Mouse (Mus musculus): ENCODE data around the gene Tmem9. TPM values are rescaled to one million over a fixed set of nuclear protein-coding genes. Genes with fewer than 3 reads are reported as not detected.

The Tmem9 gene
- total RNA-seq (2021), result 1 to 10 TPM; 5.2 to 9.9 TPM
- long read RNA-seq, experiment 1, transcript Tmem9-201 (6 exons, 1,806 nt), result major isoform, 10 of 15 reads
- long read RNA-seq, experiment 1, partial matches to known transcripts, result 0 of 15 reads
- long read RNA-seq, experiment 1, other reads (novel, unspliced or antisense), result 5 of 15 reads
- long read RNA-seq, experiment 2, transcript Tmem9-201 (6 exons, 1,806 nt), result major isoform, 6 of 8 reads
- long read RNA-seq, experiment 2, partial matches to known transcripts, result 1 of 8 reads
- long read RNA-seq, experiment 2, other reads (novel, unspliced or antisense), result 1 of 8 reads

DNA sequence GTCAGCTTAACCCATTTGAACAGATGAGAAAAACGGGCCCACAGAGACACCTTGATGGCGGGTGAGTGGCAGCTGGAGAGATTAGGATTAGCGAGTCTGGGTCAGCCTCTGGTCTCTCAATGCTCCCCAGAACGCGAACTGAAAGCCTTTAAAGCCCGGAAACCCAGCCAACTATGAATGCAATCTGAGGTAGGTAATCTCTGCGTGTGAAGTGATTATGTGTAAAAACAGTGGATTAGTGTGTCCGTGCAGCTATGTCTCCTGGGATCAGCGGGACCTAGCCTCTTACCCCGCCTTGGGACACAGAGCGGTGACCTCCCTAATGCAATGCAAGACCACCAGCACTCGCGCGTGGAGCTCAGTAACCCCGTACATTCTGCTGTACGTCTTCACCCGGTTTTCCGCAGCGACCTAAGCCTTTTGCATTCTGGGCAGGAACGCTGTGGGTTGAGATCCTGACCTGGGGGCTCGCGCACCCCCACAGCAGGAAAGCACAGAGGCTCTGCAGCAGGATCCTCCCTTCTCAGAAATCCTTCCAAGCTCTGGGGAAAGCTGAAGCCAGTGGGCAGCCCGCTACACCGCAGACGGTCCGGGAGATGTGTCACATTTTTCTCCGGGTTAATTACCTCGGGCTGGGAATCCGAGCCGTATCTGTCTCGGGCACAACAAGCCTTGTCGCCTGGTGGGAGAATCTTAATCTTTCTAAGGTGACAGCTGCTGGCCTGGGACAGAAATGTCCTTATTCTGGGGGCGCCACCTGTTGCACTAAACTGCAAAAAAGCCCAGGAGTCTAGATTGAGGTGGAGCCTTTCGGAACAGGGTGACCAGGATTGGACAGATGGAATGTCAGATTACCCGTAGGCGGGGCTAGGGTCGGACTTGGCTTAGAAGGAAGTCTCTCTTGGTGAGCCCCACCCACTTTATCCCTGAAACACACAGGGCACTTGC is at the start of gene Tmem9:
TSS of gene Tmem9 (plus strand) at position 940 of the 948 bp plus-strand sequence.
- intact Hi-C loops (cut with DNase I), result no loop called here
- DNase-seq, result peak; percentile 90
- peak within 1 kb of the TSS; percentile 84 for H3K27ac ChIP-seq
- H3K4me3 ChIP-seq, result peak within 1 kb of the TSS; percentile 73
- no peak for TF ChIP-seq CTCF (IDR thresholded peaks at IDR 0.05)

DNA sequence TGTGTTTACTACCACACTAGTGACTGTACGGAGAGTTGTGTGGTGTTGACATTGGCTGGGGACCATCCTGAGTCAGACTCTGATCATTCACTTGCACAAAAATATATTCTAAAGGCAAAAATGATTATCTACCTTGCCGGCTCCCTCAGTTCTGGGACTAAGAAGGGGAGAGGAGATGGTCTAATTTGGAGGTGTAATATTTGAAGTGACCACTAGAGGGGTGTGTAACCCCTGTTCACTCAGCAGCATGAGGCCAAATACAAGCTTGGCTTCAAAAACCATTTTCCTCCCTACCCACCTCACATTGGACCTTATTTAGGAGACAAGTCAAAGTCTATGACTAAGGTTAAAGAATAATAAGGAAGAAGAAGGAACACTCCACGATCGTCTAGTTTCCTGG is 49.5 kb upstream of the Tmem9 start:
- no peak overlapping the region for H3K27ac ChIP-seq
- no peak for DNase-seq
- intact Hi-C loops (cut with DNase I), result loop anchor here (5.0 kb wide), 1 partner anchor 59 kb away; no protein-coding TSS in a partner anchor
- peak; percentile 82 for TF ChIP-seq CTCF (IDR thresholded peaks at IDR 0.05)
- no peak overlapping the region for H3K4me3 ChIP-seq

DNA sequence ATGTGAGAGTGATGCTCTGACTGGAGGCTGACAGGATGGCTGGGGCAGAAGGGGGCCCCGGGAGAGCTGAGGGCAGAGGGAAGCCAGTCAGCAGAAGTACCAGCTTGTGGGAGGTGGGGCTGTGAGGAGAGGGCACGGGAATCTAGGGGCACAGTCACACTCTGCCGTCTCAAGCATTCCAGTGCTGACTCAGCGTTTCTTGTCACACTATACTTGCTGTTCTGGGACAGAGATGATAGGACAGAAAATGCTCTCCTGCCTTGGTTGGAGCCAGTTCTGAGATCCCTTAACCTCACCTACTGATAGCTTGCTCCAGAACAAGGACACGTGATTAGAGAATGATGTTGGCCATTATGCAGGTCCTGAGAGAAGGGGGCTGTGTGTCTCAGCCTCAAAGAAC is 44.8 kb upstream of the Tmem9 start:
- no peak overlapping the region for H3K4me3 ChIP-seq
- no peak overlapping the region for H3K27ac ChIP-seq
- no peak for TF ChIP-seq CTCF (IDR thresholded peaks at IDR 0.05)
- no peak for DNase-seq
- intact Hi-C loops (cut with DNase I), result no loop called here

DNA sequence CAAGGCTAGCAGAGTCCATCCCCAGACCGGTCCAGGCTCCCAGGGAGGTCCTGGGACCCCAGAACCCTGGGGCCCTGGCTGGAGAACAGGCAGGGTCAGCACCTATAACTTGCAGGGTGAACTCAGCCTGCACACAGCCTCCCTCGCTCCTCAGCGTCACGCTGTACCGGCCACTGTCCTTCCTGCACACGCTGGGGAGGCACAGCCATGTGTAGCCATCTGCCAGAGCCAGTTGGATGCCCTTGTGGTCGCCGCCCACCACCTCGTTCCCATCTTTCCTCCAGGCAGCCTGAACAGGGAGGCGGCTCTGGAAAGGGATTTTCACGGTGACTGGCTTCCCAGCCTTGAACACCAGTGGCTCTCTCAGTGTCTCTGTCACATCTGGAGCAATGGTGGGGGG is 43.4 kb upstream of the Tmem9 start:
- H3K27ac ChIP-seq, result no peak overlapping the region
- no peak for TF ChIP-seq CTCF (IDR thresholded peaks at IDR 0.05)
- no peak overlapping the region for H3K4me3 ChIP-seq
- DNase-seq, result no peak
- intact Hi-C loops (cut with DNase I), result no loop called here

DNA sequence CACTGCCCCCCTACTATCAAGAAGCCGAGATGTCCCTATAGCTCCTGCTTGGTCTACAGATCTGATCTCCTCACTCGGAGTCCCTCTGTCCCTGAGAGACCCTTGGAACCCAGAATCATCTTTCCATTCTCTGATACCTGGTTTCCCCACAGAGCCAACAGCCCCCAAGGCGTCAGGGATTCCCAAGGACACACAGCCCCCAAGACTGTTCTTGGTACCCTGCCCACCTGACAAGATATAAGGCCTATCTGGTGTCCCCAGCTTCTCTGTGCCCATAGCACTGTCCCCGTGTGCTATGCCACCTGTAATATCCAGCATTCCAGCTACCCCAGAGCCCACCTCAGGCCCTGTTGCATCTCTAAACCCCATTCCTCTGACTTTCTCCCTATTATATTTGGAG is 40.2 kb upstream of the Tmem9 start:
- H3K4me3 ChIP-seq, result no peak overlapping the region
- DNase-seq, result no peak
- intact Hi-C loops (cut with DNase I), result no loop called here
- TF ChIP-seq CTCF (IDR thresholded peaks at IDR 0.05), result no peak
- H3K27ac ChIP-seq, result no peak overlapping the region

DNA sequence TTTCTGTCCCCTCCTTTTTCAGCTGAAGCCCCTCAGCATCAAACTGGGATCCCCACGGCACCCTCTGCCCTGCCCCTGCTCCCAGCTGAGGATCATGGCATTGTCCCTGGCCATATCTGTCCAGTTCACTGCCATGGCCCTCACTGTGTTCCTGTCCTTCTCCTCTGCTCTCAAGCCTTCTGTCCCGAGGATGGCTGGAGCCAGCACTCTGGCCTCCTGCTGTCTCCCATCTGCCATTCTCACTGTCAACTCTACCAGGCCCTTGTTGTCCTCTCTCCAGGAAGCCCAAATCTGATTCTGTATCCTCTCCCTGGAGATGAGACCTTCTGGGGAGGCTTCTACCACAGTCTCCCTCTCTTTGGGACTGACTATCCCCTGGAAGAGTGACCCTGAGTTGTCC is 37.5 kb upstream of the Tmem9 start:
- Histone ChIP-seq H3K4me3 (no peak overlapping the region), H3K27ac (no peak overlapping the region)
- TF ChIP-seq CTCF (IDR thresholded peaks at IDR 0.05), result no peak
- intact Hi-C loops (cut with DNase I), result no loop called here
- no peak for DNase-seq

DNA sequence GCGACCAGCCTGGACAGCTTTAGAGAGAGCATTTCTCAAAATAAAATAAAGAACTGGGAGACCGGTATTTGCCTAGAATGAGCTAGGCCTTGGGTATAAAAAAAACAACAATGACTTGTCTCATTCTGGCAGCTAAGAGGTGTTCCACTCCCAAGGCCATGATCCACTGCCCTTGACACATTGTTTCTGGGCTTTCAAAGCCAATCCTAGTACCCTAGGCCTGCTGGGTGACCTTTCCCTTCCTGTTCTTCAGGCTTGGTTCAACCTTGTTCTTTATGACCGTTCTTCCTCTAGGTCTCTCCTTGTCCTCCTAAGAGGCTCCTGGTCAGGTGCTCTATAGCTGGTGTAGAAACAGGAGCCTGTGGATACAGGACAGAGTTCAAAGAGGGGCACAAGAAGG is 35.4 kb upstream of the Tmem9 start:
- TF ChIP-seq CTCF (IDR thresholded peaks at IDR 0.05), result no peak
- Histone ChIP-seq H3K4me3 (no peak overlapping the region), H3K27ac (no peak overlapping the region)
- intact Hi-C loops (cut with DNase I), result no loop called here
- DNase-seq, result no peak

DNA sequence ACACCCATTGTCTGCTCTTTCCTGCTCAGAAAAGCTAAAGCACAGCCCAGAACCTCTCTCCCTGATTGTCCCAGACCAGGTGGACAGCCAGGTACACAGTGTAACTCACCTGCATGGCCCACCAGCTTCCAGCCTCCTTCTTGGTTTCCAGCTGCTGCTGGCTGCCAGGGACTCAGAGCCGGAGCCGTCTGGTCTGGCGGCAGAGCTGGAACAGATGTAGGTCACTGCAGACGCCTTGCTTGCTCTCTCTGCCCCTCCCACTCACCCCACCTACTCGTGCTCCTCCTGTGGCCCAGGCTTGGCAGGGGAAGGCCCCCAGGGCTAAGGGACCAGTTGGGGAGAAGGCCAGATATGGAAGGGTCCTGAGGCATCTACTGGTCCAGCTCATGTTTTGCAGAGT is 23.8 kb upstream of the Tmem9 start:
- H3K27ac ChIP-seq, result peak overlapping the region; percentile 70
- DNase-seq, result peak; percentile 35
- TF ChIP-seq CTCF (IDR thresholded peaks at IDR 0.05), result no peak
- peak overlapping the region; percentile 28 for H3K4me3 ChIP-seq
- intact Hi-C loops (cut with DNase I), result no loop called here

DNA sequence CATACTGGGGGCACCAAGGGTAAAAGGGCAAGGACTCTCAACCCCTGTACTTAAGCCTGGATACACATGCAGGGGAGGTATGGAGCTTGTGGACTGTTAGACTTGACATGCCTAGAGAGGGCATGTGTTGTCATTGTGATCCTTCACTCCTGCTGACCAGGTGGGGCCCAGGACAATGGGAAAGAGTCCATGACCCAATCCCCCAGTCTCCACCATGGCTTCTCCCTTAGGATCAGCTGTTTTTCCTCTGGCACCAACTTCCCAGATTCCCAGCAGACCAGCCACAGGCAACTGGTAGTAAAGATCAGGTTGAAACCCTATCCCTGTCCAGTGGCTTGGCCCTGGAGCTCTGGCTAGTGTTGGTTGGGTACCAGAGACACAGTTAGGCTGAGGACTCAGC is 18.1 kb upstream of the Tmem9 start:
- intact Hi-C loops (cut with DNase I), result no loop called here

DNA sequence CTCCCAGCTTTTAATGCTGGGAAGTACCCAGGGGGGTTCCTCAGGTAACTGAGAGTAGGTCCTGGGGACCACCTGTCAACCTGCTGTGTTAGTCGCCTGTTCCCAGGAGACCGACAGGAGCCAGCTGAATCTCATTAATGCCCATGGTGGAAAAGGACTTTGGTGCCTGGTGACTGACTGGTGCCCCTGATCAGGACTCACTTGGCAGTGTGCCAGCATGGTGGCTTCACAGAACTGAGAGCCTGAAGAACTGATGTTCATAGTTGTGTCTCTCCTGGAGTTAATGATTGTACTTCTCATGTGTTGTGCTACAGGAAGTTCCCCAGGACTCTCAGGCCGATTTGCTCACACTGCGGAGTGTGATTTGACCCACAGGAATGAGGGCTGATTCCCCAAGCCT is 14.5 kb upstream of the Tmem9 start:
- no peak overlapping the region for H3K4me3 ChIP-seq
- intact Hi-C loops (cut with DNase I), result no loop called here
- DNase-seq, result no peak
- no peak overlapping the region for H3K27ac ChIP-seq
- TF ChIP-seq CTCF (IDR thresholded peaks at IDR 0.05), result no peak

More for the DNA sequence above, 18.1 kb upstream of the Tmem9 start:
- TF ChIP-seq CTCF (IDR thresholded peaks at IDR 0.05), result no peak
- no peak for DNase-seq
- H3K4me3 ChIP-seq, result no peak overlapping the region
- no peak overlapping the region for H3K27ac ChIP-seq

DNA sequence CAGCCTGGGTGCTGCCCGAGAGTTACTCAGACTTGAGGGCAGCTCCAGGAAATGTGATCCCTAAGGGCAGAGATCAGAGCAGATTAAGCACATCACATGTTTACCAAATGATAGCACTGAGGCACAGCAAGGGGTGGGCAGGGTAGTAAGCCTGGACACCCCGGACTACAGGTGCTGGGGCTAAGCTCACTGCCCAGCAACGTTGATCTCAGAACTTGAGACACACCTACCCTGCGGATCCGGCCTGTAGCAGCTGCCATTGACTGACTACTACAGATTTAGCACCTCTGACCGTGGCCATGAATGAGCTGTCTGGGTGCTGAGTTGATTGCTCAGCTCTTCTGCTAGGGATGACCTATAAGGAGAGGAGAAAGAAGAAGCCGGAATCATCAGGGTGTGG is 10.4 kb upstream of the Tmem9 start:
- peak overlapping the region; percentile 72 for H3K27ac ChIP-seq
- TF ChIP-seq CTCF (IDR thresholded peaks at IDR 0.05), result no peak
- H3K4me3 ChIP-seq, result no peak overlapping the region
- DNase-seq, result peak; percentile 49
- intact Hi-C loops (cut with DNase I), result no loop called here

DNA sequence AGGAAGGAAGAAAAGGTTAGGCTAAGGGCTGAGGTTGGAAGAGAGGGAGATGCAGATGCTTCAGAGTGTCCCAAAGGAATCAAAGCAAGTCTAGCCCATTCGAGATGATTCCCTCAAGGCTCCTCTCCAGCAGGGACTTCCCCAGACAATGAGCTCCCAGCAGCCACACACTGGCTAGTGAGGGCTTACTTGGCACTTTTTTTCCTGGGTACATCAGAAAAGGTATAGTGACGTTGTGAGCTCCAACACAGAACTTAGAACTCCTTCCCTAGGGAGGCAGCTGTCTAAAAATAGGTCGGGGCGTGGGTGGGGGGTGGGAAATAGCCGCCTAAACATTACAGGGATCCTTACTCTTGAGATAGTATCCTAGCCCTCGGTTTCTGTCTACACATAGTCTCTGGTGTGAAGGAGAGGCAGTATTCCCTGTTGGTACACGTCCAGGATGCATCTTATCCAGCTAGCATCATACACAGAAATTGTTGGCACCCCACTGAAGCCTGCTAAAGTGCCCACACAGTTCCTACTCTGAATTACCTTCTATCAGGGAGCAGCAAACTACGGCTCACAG is 8.1 kb upstream of the Tmem9 start:
- Histone ChIP-seq H3K4me3 (no peak overlapping the region), H3K27ac (no peak overlapping the region)
- intact Hi-C loops (cut with DNase I), result no loop called here
- DNase-seq, result no peak
- no peak for TF ChIP-seq CTCF (IDR thresholded peaks at IDR 0.05)

DNA sequence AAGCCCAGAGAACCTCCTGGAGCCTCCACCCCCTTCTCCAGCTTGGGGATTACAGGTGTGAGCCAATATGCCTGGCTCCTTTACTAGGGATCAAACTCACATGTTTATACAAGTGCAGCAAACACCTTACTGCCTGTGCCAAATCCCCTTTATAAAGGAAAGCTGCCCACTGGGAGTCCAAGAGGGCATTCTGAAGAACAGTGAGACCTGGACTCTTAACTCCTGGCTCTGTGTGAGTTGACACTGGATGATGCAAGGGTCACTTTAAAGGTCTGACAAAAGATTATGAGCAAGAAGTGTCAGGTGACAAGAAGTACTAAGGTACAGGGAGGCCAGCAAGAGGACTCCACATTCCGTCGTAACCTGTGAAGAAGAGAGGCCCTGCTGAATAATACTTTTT is 6.5 kb upstream of the Tmem9 start:
- no peak for TF ChIP-seq CTCF (IDR thresholded peaks at IDR 0.05)
- H3K27ac ChIP-seq, result no peak overlapping the region
- no peak for DNase-seq
- intact Hi-C loops (cut with DNase I), result no loop called here
- H3K4me3 ChIP-seq, result no peak overlapping the region

Data from gastrocnemius, adult 2 months (tissue).